Mouse (Mus musculus): ENCODE measurements at regions not wholly inside any gene's neighbourhood (a gene's known extent, or its start where the extent isn't known, plus 50 kb on each side); places are given as distances from the start of the nearest gene placed in this dataset.
A peak's percentile ranks its signal among the peaks of the same experiment; 100 is the strongest.

GRCm38 (mm10) chr3:70384235-70384634 is 376.8 kb downstream of the Otol1 start:
- no peak for DNase-seq (ENCODE audit: inconsistent ontology term)

GRCm38 (mm10) chr3:70385961-70386360 is 378.5 kb downstream of the Otol1 start:
- DNase-seq (ENCODE audit: inconsistent ontology term) = no peak

GRCm38 (mm10) chr3:70401187-70401586 is 393.8 kb downstream of the Otol1 start:
- DNase-seq (ENCODE audit: inconsistent ontology term) = no peak

GRCm38 (mm10) chr3:70406571-70406970 is 399.2 kb downstream of the Otol1 start:
- DNase-seq (ENCODE audit: inconsistent ontology term) = no peak

GRCm38 (mm10) chr3:70418273-70418672 is 410.9 kb downstream of the Otol1 start:
- no peak for DNase-seq (ENCODE audit: inconsistent ontology term)

GRCm38 (mm10) chr3:70422016-70422415 is 414.6 kb downstream of the Otol1 start:
- no peak for DNase-seq (ENCODE audit: inconsistent ontology term)

- DNase-seq (ENCODE audit: inconsistent ontology term) = no peak
Observed at GRCm38 (mm10) chr3:70422669-70423068, 415.3 kb downstream of the Otol1 start.

GRCm38 (mm10) chr3:70436671-70437070 is 429.3 kb downstream of the Otol1 start:
- DNase-seq (ENCODE audit: inconsistent ontology term) = no peak

- no peak for DNase-seq (ENCODE audit: inconsistent ontology term)
Observed at GRCm38 (mm10) chr3:70457181-70457847, 449.9 kb downstream of the Otol1 start.

GRCm38 (mm10) chr3:70460811-70461210 is 453.4 kb downstream of the Otol1 start:
- DNase-seq (ENCODE audit: inconsistent ontology term) = no peak

GRCm38 (mm10) chr3:70463221-70463620 is 455.8 kb downstream of the Otol1 start:
- no peak for DNase-seq (ENCODE audit: inconsistent ontology term)

GRCm38 (mm10) chr3:70482521-70482920 is 475.1 kb downstream of the Otol1 start:
- DNase-seq (ENCODE audit: inconsistent ontology term) = peak; percentile 91

- DNase-seq (ENCODE audit: inconsistent ontology term) = peak; percentile 66
Observed at GRCm38 (mm10) chr3:70483066-70483743, 475.8 kb downstream of the Otol1 start.

- DNase-seq (ENCODE audit: inconsistent ontology term) = no peak
Observed at GRCm38 (mm10) chr3:70496431-70496830, 489.0 kb downstream of the Otol1 start.

- no peak for DNase-seq (ENCODE audit: inconsistent ontology term)
Observed at GRCm38 (mm10) chr3:70500245-70500858, 492.9 kb downstream of the Otol1 start.

- peak; percentile 60 for DNase-seq (ENCODE audit: inconsistent ontology term)
Observed at GRCm38 (mm10) chr3:70500991-70501961, 493.9 kb downstream of the Otol1 start.

GRCm38 (mm10) chr3:70533593-70534321 is 526.3 kb downstream of the Otol1 start:
- no peak for DNase-seq (ENCODE audit: inconsistent ontology term)

- DNase-seq (ENCODE audit: inconsistent ontology term) = peak; percentile 7
Observed at GRCm38 (mm10) chr3:70535084-70535483, 527.7 kb downstream of the Otol1 start.

GRCm38 (mm10) chr3:70543911-70544310 is 536.5 kb downstream of the Otol1 start:
- DNase-seq (ENCODE audit: inconsistent ontology term) = no peak

GRCm38 (mm10) chr3:70557821-70558220 is 550.4 kb downstream of the Otol1 start:
- no peak for DNase-seq (ENCODE audit: inconsistent ontology term)

Measured in Muller cell, postnatal 12 days (primary cell).